Mouse (Mus musculus) thymus, adult 2 months (tissue): ENCODE data around the gene Sel1l.

Experiments
- CTCF ChIP-seq: fragments of 200-500 bp; IDR thresholded peaks from 2 replicates; pipeline ENCODE4 v1.5.1; 2012; ENCODE audit warnings: mild to moderate bottlenecking, control low read depth, low read length, moderate library complexity, borderline replicate concordance; ENCODE audit not compliant: control insufficient read depth, poor library complexity, insufficient read depth; ENCODE audit errors: extremely low read depth
- POLR2A ChIP-seq: fragments of 200-500 bp; IDR thresholded peaks from 2 replicates; pipeline ENCODE4 v1.6.1; 2012; ENCODE audit warnings: mild to moderate bottlenecking, low read length, control low read depth, moderate library complexity; ENCODE audit not compliant: control insufficient read depth, poor library complexity, insufficient read depth; ENCODE audit errors: extremely low read depth

- TF ChIP-seq CTCF, result no peak
- no peak for TF ChIP-seq POLR2A
Observed at GRCm38 (mm10) chr12:91765504-91765903, 83.5 kb downstream of the Sel1l start.
